Mouse (Mus musculus) layer of hippocampus, adult 11-12 months (tissue): ENCODE data around the gene Pate3.
"Not testable (repeated sequence)": the region's sequence is repeated elsewhere in the genome, so short reads cannot be mapped to it uniquely, and the experiment has no call there.

Experiments used
- DNase-seq: peaks from one replicate; pipeline ENCODE4 v3.0.0; 2022; ENCODE audit warnings: low spot score

Gene Pate3

DNA sequence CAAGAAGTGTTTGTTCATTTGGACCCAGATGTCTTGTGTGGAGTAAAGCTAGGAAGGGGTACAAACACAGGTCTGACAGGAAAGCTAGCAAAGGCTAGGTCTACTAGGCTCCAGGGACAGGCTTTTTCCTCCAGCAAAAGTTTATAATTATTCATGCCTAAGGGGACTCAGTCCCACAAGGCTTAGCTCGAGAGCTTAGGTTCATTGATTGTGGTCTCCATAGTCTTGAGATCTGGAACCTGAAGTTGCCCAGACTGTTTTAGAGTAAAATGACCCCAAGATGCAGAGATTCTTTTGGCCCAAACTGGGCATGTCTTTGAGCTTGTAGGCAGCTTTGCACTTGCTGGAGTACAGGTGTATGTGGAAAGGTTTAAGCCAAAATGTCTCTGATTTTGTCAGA, at the start of gene Pate3:
TSS of gene Pate3 (minus strand) at position 101 of the 400 bp plus-strand sequence.
- no peak for DNase-seq

DNA sequence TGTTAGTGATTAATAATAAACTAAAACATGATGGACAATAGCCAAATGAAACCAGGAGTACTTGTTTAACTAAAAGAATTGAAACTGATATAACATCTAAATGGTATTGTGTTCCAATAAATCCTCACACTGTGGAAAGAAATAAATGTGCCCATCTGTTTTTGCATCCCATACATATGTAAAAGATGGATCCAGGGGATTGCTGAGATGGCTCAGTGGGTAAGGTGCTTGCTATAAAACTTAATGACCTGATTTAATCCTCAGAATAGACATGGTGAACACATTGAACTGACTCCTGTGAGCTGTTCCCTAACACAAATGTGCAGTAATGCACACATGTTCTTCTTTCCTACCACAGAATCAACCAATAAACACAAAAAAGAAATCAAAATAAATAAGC, 43.9 kb upstream of the Pate3 start:
- no peak for DNase-seq

DNA sequence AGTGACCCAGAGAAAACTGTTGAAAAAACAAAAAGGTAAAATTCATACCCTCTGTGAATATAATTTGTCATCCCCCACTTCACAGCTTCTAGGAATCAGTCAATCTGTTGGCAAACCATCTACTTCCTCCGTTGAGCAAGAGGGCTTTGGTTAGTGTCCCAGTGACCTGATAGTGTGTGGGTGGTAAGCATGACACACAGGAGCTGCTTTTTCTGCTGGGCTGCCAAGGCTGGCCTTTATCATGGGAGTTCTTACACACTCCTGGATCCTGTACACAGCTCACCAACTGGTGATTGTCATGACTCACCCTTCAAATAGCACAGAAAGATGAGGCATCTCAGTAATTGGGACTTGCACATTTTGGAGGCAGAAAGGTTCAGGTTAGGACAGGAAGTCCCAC, 39.0 kb upstream of the Pate3 start, which contains the start of gene Pate1:
TSS of gene Pate1 (minus strand) at position 378 of the 400 bp plus-strand sequence.
- peak; percentile 5 for DNase-seq

DNA sequence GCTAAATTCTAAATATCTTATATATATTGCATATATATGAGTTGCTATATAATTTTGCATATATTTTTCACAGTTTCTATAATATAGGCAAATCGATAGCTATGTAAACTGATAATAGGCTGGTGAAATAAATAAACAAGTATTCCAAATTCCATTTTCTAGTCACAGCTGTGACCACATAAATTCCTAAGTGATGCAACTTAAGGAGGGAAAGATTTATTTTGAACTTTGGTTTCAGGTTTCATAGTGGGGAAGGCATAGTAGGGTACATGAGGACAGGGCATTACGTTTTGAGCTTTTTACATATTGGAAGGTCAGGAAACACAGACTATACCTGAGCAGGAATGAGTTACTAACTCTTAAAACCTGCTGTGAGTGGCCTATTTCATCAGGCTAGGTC, 25.6 kb upstream of the Pate3 start:
- DNase-seq, result no peak

DNA sequence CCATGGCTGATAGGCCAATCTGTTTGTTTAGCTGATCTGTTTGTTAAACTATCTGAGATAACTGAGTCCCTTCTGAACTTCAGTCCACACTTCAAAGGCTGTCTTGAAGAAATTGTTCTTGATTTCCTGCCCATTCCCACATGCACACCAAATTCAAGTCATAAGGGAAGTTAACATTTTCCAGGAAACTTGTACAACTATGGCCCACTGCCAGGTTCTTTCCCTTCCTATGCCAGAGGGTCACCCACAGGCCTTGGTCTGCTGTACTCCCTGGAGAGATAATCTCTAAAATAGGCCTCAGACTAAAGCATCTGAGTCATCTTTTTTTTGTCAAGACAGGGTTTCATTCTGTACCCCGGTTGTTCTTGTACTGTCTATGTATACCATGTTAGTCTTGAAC, 15.0 kb downstream of the Pate3 start:
- DNase-seq, result no peak

DNA sequence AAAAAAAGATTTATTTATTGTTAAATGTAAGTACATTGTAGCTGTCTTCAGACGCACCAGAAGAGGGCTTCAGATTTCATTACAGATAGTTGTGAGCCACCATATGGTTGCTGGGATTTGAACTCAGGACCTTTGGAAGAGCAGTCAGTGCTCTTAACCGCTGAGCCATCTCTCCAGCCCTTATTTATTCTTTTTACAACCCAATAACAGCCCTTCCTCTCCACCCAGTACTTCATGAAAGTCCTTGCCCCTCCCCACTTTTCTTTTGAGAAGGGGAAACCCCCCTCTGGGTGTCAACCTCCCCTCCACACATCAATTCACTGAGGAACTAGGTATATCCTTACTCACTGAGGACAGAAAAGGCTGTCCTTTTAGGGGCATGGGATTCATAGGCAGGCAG, 31.2 kb downstream of the Pate3 start:
- DNase-seq, result not testable (repeated sequence)

DNA sequence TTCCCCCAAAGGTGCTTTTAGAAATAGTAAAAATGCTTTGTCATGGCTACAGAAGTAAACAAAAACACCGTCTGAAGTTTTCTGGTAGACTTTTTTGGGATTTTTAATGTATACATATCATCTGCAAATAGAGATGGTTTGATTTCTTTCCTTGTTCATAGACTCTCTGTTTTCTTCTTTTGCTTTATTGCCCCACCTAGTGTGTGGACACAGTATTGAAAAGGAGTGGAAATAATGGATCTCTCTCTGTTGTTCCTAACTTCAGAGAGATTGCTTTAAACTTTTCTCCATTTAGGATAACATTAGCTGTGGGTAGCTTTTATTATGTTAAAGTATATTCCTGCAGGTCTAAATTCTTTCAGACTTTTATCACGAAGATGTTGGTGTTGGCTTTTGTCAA, 34.0 kb downstream of the Pate3 start:
- no peak for DNase-seq

DNA sequence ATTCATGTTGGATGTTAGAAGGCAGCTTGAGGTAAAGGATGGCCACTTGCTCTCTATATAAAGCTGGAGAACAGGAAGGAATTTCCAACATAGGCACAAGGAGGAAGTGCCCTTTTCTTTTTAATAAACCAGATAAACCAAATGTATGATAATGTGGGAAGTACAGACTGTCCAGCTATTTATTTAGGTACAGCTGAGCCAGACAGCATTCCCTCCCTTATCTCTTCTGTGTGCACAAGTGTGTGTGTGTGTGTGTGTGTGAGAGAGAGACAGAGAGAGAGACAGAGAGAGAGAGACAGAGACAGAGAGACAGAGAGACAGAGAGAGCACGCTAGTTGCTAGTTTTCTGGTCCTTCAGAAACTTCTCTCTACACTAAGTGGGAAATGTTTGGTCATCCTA, 36.2 kb downstream of the Pate3 start, which contains the start of gene Pate4:
TSS of gene Pate4 (minus strand) at position 101 of the 400 bp plus-strand sequence.
- no peak for DNase-seq

DNA sequence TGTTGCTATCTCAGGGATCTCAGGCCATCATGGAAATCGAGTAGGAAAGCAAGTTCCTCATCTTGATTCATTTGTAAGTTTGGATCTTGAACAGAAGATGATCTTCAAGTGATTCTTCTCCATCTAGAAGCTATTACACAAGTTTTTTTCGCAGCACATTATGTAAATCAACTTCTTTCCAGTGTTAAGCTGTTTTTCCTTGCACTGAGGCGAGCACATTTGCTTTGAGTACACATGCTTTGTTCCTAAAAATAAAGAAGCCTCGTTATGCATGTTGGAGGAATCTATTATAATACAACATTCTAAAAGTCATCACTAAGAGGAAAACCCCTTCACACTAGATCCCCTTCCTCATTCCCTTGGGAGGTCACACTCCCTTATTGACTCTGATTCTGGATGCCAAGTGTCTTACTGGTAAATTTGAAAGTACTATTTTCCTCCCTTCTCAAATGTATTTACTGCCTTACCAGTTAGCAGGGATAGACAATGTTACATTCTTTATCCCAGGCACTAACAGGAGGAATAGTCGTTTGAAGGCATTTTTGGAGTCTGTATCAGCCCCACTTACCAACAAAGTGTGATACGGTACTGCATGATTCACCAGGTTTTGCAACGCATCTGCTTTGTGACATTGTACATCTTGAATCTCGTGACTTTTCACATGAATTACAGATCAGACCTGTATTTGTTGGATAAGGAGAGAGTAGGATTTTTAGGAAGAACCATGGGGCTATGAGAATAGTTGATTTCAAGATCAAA, 40.2 kb downstream of the Pate3 start:
- no peak for DNase-seq
